In the genomic region with DNA sequence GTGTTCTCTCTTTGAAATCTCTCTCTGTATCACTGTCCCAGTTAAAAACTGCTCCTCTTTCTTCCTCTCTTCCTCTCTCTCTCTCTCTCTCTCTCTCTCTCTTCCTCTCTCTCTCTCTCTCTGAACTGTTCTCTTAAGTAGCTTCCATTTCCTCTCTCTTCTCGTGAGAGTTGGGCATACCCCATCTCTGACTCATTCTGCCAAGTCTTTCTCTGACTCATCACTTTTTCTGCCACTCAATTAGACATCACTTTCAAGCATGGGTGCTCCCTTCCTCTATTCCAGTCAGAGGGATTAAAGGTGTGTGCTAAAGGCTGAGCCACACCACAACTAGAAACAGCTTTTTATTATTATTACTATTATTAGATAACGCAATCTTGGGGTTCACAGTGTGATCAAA, we compare ENCODE assay signal across 22 mouse cellular contexts. TPM values are rescaled to one million over a fixed set of nuclear protein-coding genes. Genes with fewer than 3 reads are reported as not detected.
A peak's percentile ranks its signal among the peaks of the same experiment; 100 is the strongest.
DNase-seq lines count a peak whose midpoint lies in the region; ATAC-seq and TF ChIP-seq lines count a peak whose summit lies in the region.
"Had no signal": no experiment of that assay in that cellular context is flagged by ENCODE, and none has a peak within 500 bp of the region (broad histone marks: within the 10 kb centered on the region; RNA-seq: fewer than 3 reads in every experiment).

No protein-coding gene starts in this region.

- H3K4me3 ChIP-seq in embryonic fibroblast, embryonic 13.5 days (ENCODE audit: insufficient read depth, low read length): no peak overlapping the region
- no peak overlapping the region for H3K4me3 ChIP-seq in hindbrain, embryonic 12.5 days
- H3K4me3 ChIP-seq in forebrain, embryonic 10.5 days: no peak overlapping the region
- H3K4me3 ChIP-seq: embryonic facial prominence, embryonic 13.5 days; erythroblast, embryonic 14.5 days; heart, embryonic 10.5 days had no signal

- no peaks in the 10 kb centered on the region for H3K9me3 ChIP-seq in hindbrain, embryonic 12.5 days (replicated peaks)
- no peaks in the 10 kb centered on the region for H3K9me3 ChIP-seq in forebrain, embryonic 10.5 days
- H3K9me3 ChIP-seq: embryonic facial prominence, embryonic 13.5 days; heart, embryonic 10.5 days had no signal

- no peak overlapping the region for H3K4me2 ChIP-seq in hindbrain, embryonic 12.5 days (replicated peaks)
- H3K4me2 ChIP-seq: embryonic facial prominence, embryonic 13.5 days; hindbrain, embryonic 14.5 days had no signal

- H3K27ac ChIP-seq in embryonic fibroblast, embryonic 13.5 days (ENCODE audit: insufficient read depth, low read length): peak overlapping the region; percentile 18; the same call in 1 of the 2 replicates
- no peak overlapping the region for H3K27ac ChIP-seq in hindbrain, embryonic 12.5 days
- H3K27ac ChIP-seq in forebrain, embryonic 10.5 days: no peak overlapping the region
- H3K27ac ChIP-seq: embryonic facial prominence, embryonic 13.5 days; heart, embryonic 10.5 days; hindbrain, embryonic 14.5 days had no signal

- no peak for TF ChIP-seq CTCF in embryonic fibroblast, embryonic 13.5 days (IDR thresholded peaks at IDR 0.05; ENCODE audit: borderline replicate concordance, insufficient read depth, low read length)

- H3K27me3 ChIP-seq in hindbrain, embryonic 12.5 days: no peaks in the 10 kb centered on the region
- H3K27me3 ChIP-seq in forebrain, embryonic 10.5 days (ENCODE audit: poor library complexity, severe bottlenecking): no peaks in the 10 kb centered on the region
- H3K27me3 ChIP-seq: embryonic facial prominence, embryonic 13.5 days had no signal

- 83% methylated on average over 2 of the region's 2 CpGs for WGBS in hindbrain, embryonic 12.5 days
- 94% methylated on average over 2 of the region's 2 CpGs for whole genome bisulfite sequencing in forebrain, embryonic 10.5 days

- H3K9ac ChIP-seq in hindbrain, embryonic 12.5 days: no peak overlapping the region
- H3K9ac ChIP-seq: embryonic facial prominence, embryonic 13.5 days; hindbrain, embryonic 14.5 days had no signal

- no peaks in the 10 kb centered on the region for H3K4me1 ChIP-seq in embryonic fibroblast, embryonic 13.5 days (ENCODE audit: control insufficient read depth, insufficient read depth, low read length)
- no peaks in the 10 kb centered on the region for H3K4me1 ChIP-seq in hindbrain, embryonic 12.5 days
- H3K4me1 ChIP-seq in forebrain, embryonic 10.5 days: no peaks in the 10 kb centered on the region
- H3K4me1 ChIP-seq: embryonic facial prominence, embryonic 13.5 days; heart, embryonic 10.5 days had no signal

- DNase-seq in 3134 (ENCODE audit: extremely low read depth, insufficient read length, low spot score) (peak; percentile 45), 416B (ENCODE audit: low read depth) (peak; percentile 82), MEL-GATA-1-ER (ENCODE audit: extremely low read depth, low read depth) (peak; percentile 32)
- no peak for DNase-seq in cerebellum, postnatal 10 days
- DNase-seq in heart, postnatal 4 days: no peak
- DNase-seq in forebrain, embryonic 10.5 days (ENCODE audit: extremely low spot score, low spot score): no peak
- DNase-seq: adrenal gland, adult 8-10 months; adrenal gland, postnatal 36 days; cerebellum, adult 11 months; cerebellum, adult 8-10 months; cerebellum, postnatal 36 days; gastrocnemius, postnatal 10 days; heart, adult 18-20 months; heart, postnatal 10 days; kidney, adult 2 months had no signal

- H3K36me3 ChIP-seq in hindbrain, embryonic 12.5 days: no peaks in the 10 kb centered on the region
- no peaks in the 10 kb centered on the region for H3K36me3 ChIP-seq in forebrain, embryonic 10.5 days (replicated peaks)
- H3K36me3 ChIP-seq: embryonic facial prominence, embryonic 13.5 days; heart, embryonic 10.5 days had no signal

- no peak for ATAC-seq in hindbrain, embryonic 12.5 days (ENCODE audit: low FRiP score)
- ATAC-seq: forebrain, embryonic 16.5 days had no signal

- TF ChIP-seq POLR2A in embryonic fibroblast, embryonic 13.5 days (IDR thresholded peaks at IDR 0.05; ENCODE audit: low read depth, low read length): no peak

RNA-seq across cellular contexts. Expression of gene Fam168a, which starts 43.7 kb away (rescaled TPM):
- 53.6 and 58.0 TPM in 2 replicates for polyA plus RNA-seq in embryonic fibroblast, embryonic 13.5 days (2011; ENCODE audit: insufficient read length, low read depth, missing spikeins)
- 64.7 and 67.2 TPM in 2 replicates for polyA plus RNA-seq in hindbrain, embryonic 12.5 days (2016; fragmentation: Nextera tagmentation; extraction: Ambion mirVana)
- total RNA-seq in heart, postnatal 4 days (2021): 10 to 100 TPM; 55.1 to 58.6 TPM
- 30.2 and 35.8 TPM in 2 replicates for polyA plus RNA-seq in forebrain, embryonic 10.5 days (2016; fragmentation: Nextera tagmentation; extraction: Ambion mirVana)

Comparison
In these comparisons a context has a peak if more than half of its experiments do, and no peak if none do; other contexts are left out.
1. DNase-seq: peak in 3134 (single experiment), 416B (single experiment) and MEL-GATA-1-ER (single experiment); none in cerebellum, postnatal 10 days (0 of 2), heart, postnatal 4 days (single experiment) and forebrain, embryonic 10.5 days (single experiment).